Mouse (Mus musculus) hindbrain, embryonic 14.5 days (tissue): ENCODE results near the gene Fibin. TPM values are rescaled to one million over a fixed set of nuclear protein-coding genes. Genes with fewer than 3 reads are reported as not detected.

Experiments used
- ATAC-seq: fragments of 200-750 bp; cut with Nextera tagmentation; 2 replicates; pipeline ENCODE4 v1.8.0; 2017; ENCODE audit warnings: moderate number of reproducible peaks, mild to moderate bottlenecking, moderate TSS enrichment, moderate library complexity; ENCODE audit not compliant: low FRiP score
- DNase-seq: peaks from one replicate; pipeline ENCODE4 v3.0.0-alpha.2; 2015; ENCODE audit warnings: low spot score
- H3K27ac ChIP-seq: fragments of 300-500 bp; sonication (generic); 2 replicates; pipeline ENCODE4 v1.5.1; 2014; ENCODE audit warnings: mild to moderate bottlenecking, moderate library complexity
- H3K27me3 ChIP-seq: fragments of 300-500 bp; sonication (generic); 2 replicates; pipeline ENCODE4 v1.6.1; 2014; ENCODE audit warnings: mild to moderate bottlenecking, low read length, mixed read lengths; ENCODE audit not compliant: control insufficient read depth, insufficient read depth
- H3K36me3 ChIP-seq: fragments of 300-500 bp; sonication (generic); replicated peaks from 2 replicates; pipeline ENCODE4 v1.6.1; 2014; ENCODE audit not compliant: control insufficient read depth, insufficient read depth
- H3K4me1 ChIP-seq: fragments of 300-500 bp; sonication (generic); replicated peaks from 2 replicates; pipeline ENCODE4 v1.6.1; 2014; ENCODE audit warnings: antibody characterized with exemption, low read length, mixed read lengths; ENCODE audit not compliant: control insufficient read depth, insufficient read depth
- H3K4me2 ChIP-seq: fragments of 300-500 bp; sonication (generic); replicated peaks from 2 replicates; pipeline ENCODE4 v1.6.1; 2014; ENCODE audit warnings: mild to moderate bottlenecking, moderate library complexity
- H3K4me3 ChIP-seq: fragments of 300-500 bp; sonication (generic); replicated peaks from 2 replicates; pipeline ENCODE4 v1.5.1; 2014; ENCODE audit warnings: mild to moderate bottlenecking, low read length
- H3K9ac ChIP-seq: fragments of 300-500 bp; sonication (generic); 2 replicates; pipeline ENCODE4 v1.6.1; 2014
- H3K9me3 ChIP-seq: fragments of 300-500 bp; sonication (generic); 2 replicates; pipeline ENCODE4 v1.6.1; 2016; ENCODE audit warnings: low read length; ENCODE audit not compliant: control insufficient read depth
- WGBS: fragments of 180-500 bp; shearing (Covaris S2); extraction: QIAGEN DNeasy Blood & Tissue Kit; methylation state at CpG from one replicate; pipeline ENCODE4 v1.1.7; 2014; 5-methylcytosine and 5-hydroxymethylcytosine counted together
- polyA plus RNA-seq: library from polyadenylated mRNA; unstranded; fragments of >200 nt; fragmentation: Nextera tagmentation; extraction: Ambion mirVana; gene quantifications from 2 replicates; pipeline ENCODE4 v1.2.1, GENCODE M21; 2014

Fibin gene
- polyA plus RNA-seq, 1 experiment from 2014 or later: 6.6 TPM

GRCm38 (mm10) chr2:110367382-110367887, 4.5 kb upstream of the Fibin start:
- 85% methylated on average over 1 of the region's 1 CpGs for WGBS
- H3K4me2 ChIP-seq: no peak overlapping the region

DNA sequence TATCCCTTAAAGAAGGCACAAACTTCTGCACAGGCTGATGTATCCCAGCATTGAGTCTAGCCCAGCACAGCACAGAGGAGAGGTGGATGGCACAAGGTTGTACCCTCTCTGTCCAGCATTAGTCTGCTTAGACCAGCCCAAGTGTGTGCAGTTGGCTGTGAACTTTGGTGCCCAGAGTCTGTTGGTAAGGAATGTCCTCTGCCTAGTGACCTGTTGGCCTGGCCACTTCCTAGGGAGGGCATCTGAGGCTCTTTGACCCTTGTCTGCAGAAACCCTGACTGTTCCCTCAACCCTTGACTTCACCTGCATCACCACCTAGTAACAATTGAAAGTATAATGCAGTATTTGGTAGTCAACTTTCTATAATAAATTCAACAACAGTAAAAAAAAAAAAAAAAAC, 2.4 kb upstream of the Fibin start:
- Histone ChIP-seq H3K27me3 (peaks cover 8% of the 10 kb centered on the region; the same call in 1 of the 2 replicates), H3K9me3 (no peaks in the 10 kb centered on the region), H3K9ac (no peak overlapping the region), H3K27ac (no peak overlapping the region), H3K4me3 (no peak overlapping the region), H3K36me3 (no peaks in the 10 kb centered on the region), H3K4me2 (no peak overlapping the region), H3K4me1 (peaks cover 6% of the 10 kb centered on the region)
- ATAC-seq (no peak), DNase-seq (no peak)

More at GRCm38 (mm10) chr2:110367382-110367887, 4.5 kb upstream of the Fibin start:
- Histone ChIP-seq H3K4me3 (no peak overlapping the region), H3K9me3 (no peaks in the 10 kb centered on the region), H3K27ac (no peak overlapping the region), H3K36me3 (no peaks in the 10 kb centered on the region), H3K27me3 (no peaks in the 10 kb centered on the region), H3K4me1 (peaks cover 1% of the 10 kb centered on the region; the same call in 1 of the 2 replicates), H3K9ac (no peak overlapping the region)
- DNase-seq (no peak), ATAC-seq (no peak)

DNA sequence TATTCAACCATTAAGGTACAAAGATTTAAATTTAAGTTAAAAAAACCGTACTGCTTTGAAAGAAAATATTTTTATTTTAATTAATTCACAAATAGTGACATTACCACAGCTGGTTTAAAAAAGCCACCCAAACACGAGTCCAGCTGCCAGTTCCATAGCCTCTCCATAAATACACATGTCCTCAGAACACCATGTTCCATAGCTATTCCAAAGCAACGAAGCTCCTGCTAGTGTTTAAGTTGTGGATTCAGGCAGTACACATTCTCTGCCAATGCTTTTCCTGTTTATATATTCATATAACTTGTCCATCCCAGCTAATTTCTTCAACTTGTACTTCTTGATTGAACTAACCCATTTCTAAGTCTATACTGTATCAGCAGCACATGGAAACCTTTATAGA, 872 bp upstream of the Fibin start:
- Histone ChIP-seq H3K27ac (no peak overlapping the region), H3K4me1 (peaks cover 6% of the 10 kb centered on the region), H3K9me3 (no peaks in the 10 kb centered on the region), H3K36me3 (no peaks in the 10 kb centered on the region), H3K4me3 (no peak overlapping the region), H3K4me2 (no peak overlapping the region), H3K27me3 (peaks cover 8% of the 10 kb centered on the region; the same call in 1 of the 2 replicates), H3K9ac (no peak overlapping the region)
- DNase-seq: no peak
- WGBS: 79% methylated on average over 3 of the region's 3 CpGs
- ATAC-seq: no peak

DNA sequence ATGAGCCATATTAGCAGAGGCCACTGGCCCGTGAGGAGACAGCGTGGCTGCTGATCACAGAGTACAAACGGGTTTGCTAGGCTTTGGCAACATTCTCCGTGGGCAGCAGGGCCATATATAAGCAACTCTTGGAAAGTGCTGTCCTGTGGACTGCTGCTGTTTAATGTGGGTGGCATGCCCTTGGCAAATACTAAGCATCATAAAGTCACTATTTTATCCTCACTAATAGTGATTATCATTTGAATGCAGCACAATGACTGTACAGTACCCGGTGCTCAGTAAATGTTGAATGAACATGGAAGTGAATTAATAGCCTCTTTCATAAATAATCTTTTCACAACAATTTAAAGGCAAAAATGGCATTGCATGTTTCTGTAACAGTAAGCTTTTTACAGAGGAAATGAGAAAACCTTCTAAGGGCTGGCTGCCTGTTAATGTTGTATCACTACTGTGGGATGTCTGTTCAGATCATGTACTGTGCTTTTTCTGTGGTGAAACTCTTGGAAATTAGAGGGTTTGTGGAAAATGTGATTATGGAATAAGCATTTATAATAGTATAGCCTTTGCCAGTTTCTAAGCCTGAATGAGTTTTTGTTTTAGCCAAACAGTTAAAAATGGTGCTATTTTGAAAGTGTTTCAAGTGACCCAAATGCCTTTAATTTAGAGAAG, 9.5 kb downstream of the Fibin start:
- no peak overlapping the region for H3K27ac ChIP-seq
- no peaks in the 10 kb centered on the region for H3K9me3 ChIP-seq
- no peaks in the 10 kb centered on the region for H3K27me3 ChIP-seq
- no peak for ATAC-seq
- 79% methylated on average over 5 of the region's 5 CpGs for WGBS
- no peak overlapping the region for H3K4me2 ChIP-seq
- no peaks in the 10 kb centered on the region for H3K4me1 ChIP-seq
- H3K36me3 ChIP-seq: no peaks in the 10 kb centered on the region
- no peak overlapping the region for H3K4me3 ChIP-seq
- H3K9ac ChIP-seq: no peak overlapping the region
- DNase-seq: no peak

GRCm38 (mm10) chr2:110351843-110352251, 11.1 kb downstream of the Fibin start:
- Histone ChIP-seq H3K4me1 (no peaks in the 10 kb centered on the region), H3K27ac (no peak overlapping the region), H3K36me3 (no peaks in the 10 kb centered on the region), H3K9me3 (no peaks in the 10 kb centered on the region), H3K4me2 (no peak overlapping the region), H3K9ac (no peak overlapping the region), H3K27me3 (no peaks in the 10 kb centered on the region), H3K4me3 (no peak overlapping the region)
- WGBS: 26% methylated on average over 5 of the region's 5 CpGs
- ATAC-seq (peak; percentile 69; the same call in 1 of the 2 replicates), DNase-seq (peak; percentile 35)

- H3K4me3 ChIP-seq: no peak overlapping the region
- ATAC-seq (no peak), DNase-seq (no peak)
- no peaks in the 10 kb centered on the region for H3K9me3 ChIP-seq
- no peak overlapping the region for H3K27ac ChIP-seq
- no peak overlapping the region for H3K9ac ChIP-seq
- no peaks in the 10 kb centered on the region for H3K36me3 ChIP-seq
- H3K27me3 ChIP-seq: no peaks in the 10 kb centered on the region
- no peaks in the 10 kb centered on the region for H3K4me1 ChIP-seq
- 24% methylated on average over 1 of the region's 1 CpGs for WGBS
- H3K4me2 ChIP-seq: no peak overlapping the region
These were observed 11.6 kb downstream of the Fibin start for GRCm38 (mm10) chr2:110351406-110351805.

- no peaks in the 10 kb centered on the region for H3K27me3 ChIP-seq
- no peaks in the 10 kb centered on the region for H3K9me3 ChIP-seq
- H3K4me1 ChIP-seq: no peaks in the 10 kb centered on the region
- H3K27ac ChIP-seq: no peak overlapping the region
- DNase-seq (no peak), ATAC-seq (no peak)
- H3K9ac ChIP-seq: no peak overlapping the region
- no peak overlapping the region for H3K4me3 ChIP-seq
- H3K4me2 ChIP-seq: no peak overlapping the region
- H3K36me3 ChIP-seq: no peaks in the 10 kb centered on the region
These were observed 34.0 kb downstream of the Fibin start for GRCm38 (mm10) chr2:110328953-110329352.

DNA sequence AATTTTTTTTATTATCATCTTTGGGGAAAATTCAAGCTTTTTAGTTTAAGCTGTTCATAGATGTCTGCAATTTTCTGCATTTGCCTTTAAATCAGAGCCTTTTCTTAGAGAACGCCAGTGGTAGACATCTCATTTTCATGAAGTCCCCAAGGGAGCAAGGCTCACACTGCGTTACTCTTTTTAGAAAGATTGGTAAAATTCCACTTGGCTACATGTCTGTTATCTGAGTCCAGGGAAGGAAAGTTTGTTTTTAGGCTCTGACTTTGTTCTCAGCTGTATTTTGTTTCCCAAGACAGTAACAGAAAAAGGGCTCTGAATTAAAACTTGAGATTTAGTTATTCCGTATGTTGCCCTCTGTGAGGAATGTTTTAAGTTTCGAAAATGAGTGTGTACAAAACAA, 43.0 kb downstream of the Fibin start:
- no peak overlapping the region for H3K4me3 ChIP-seq
- H3K9ac ChIP-seq: no peak overlapping the region
- ATAC-seq (no peak), DNase-seq (no peak)
- no peak overlapping the region for H3K4me2 ChIP-seq
- WGBS: 77% methylated on average over 4 of the region's 4 CpGs
- no peaks in the 10 kb centered on the region for H3K4me1 ChIP-seq
- H3K27ac ChIP-seq: no peak overlapping the region
- no peaks in the 10 kb centered on the region for H3K27me3 ChIP-seq
- H3K36me3 ChIP-seq: no peaks in the 10 kb centered on the region
- no peaks in the 10 kb centered on the region for H3K9me3 ChIP-seq

- no peak for ATAC-seq
- 88% methylated on average over 1 of the region's 1 CpGs for WGBS
These were observed 43.7 kb downstream of the Fibin start for GRCm38 (mm10) chr2:110319266-110319665.

GRCm38 (mm10) chr2:110318719-110319118, 44.3 kb downstream of the Fibin start:
- ATAC-seq: no peak
- WGBS: 94% methylated on average over 1 of the region's 1 CpGs
- DNase-seq: no peak

More at GRCm38 (mm10) chr2:110319266-110319665, 43.7 kb downstream of the Fibin start:
- Histone ChIP-seq H3K4me3 (no peak overlapping the region), H3K27ac (no peak overlapping the region), H3K9me3 (no peaks in the 10 kb centered on the region), H3K9ac (no peak overlapping the region), H3K36me3 (no peaks in the 10 kb centered on the region), H3K27me3 (no peaks in the 10 kb centered on the region), H3K4me2 (no peak overlapping the region), H3K4me1 (no peaks in the 10 kb centered on the region)
- no peak for DNase-seq

More at GRCm38 (mm10) chr2:110318719-110319118, 44.3 kb downstream of the Fibin start:
- Histone ChIP-seq H3K4me2 (no peak overlapping the region), H3K4me3 (no peak overlapping the region), H3K9ac (no peak overlapping the region), H3K27ac (no peak overlapping the region), H3K9me3 (no peaks in the 10 kb centered on the region), H3K27me3 (no peaks in the 10 kb centered on the region), H3K36me3 (no peaks in the 10 kb centered on the region), H3K4me1 (no peaks in the 10 kb centered on the region)
